Mouse (Mus musculus) stomach, postnatal 0 days (tissue): ENCODE data around the gene Gm44511.

ENCODE experiments used
- CTCF ChIP-seq: IDR thresholded peaks from 2 replicates; pipeline ENCODE4 v1.5.1; 2016; ENCODE audit warnings: antibody characterized with exemption, low read depth, mild to moderate bottlenecking, moderate library complexity
- EP300 ChIP-seq: optimal IDR thresholded peaks from 2 replicates; pipeline ENCODE3; 2016; ENCODE audit warnings: antibody characterized with exemption

DNA sequence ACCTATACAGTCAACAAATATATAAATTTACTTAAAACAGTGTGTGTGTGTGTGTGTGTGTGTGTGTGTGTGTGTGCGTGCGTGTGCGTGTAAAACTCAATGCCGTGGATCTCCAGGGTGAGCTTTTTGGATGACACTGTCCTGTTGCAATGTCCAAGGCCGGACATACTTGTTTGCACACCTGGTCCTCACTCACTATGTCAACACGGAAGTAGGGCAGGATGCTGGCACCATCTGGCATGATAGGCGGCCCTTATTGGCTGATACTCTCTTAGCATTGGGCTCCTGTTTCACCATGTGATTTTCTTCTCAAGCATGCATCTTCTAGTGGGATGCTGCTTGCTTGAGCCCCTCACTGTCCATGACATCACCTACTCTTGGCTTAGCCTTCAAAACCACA, 13.8 kb upstream of the Gm44511 start:
- TF ChIP-seq CTCF: no peak
- no peak for TF ChIP-seq EP300
